Mouse (Mus musculus) intestine, postnatal 0 days (tissue): ENCODE measurements around the gene Hipk1. TPM values are rescaled to one million over a fixed set of nuclear protein-coding genes. Genes with fewer than 3 reads are reported as not detected.

Experiments used
- ATAC-seq: fragments of 200-750 bp; cut with Nextera tagmentation; 2 replicates; pipeline ENCODE4 v1.8.0; 2017; ENCODE audit warnings: mild to moderate bottlenecking, moderate TSS enrichment, moderate library complexity
- H3K27ac ChIP-seq: fragments of 300-500 bp; sonication (generic); 2 replicates; pipeline ENCODE4 v1.5.1; 2014; ENCODE audit warnings: mild to moderate bottlenecking, low read depth, low read length, moderate library complexity
- H3K27me3 ChIP-seq: fragments of 300-500 bp; sonication (generic); replicated peaks from 2 replicates; pipeline ENCODE4 v1.6.1; 2014; ENCODE audit warnings: low read length, mixed read lengths; ENCODE audit not compliant: control insufficient read depth, insufficient read depth
- H3K36me3 ChIP-seq: fragments of 300-500 bp; sonication (generic); 2 replicates; pipeline ENCODE4 v1.6.1; 2014; ENCODE audit warnings: mild to moderate bottlenecking, moderate library complexity; ENCODE audit not compliant: control insufficient read depth, insufficient read depth
- H3K4me1 ChIP-seq: fragments of 300-500 bp; sonication (generic); replicated peaks from 2 replicates; pipeline ENCODE4 v1.6.1; 2014; ENCODE audit warnings: antibody characterized with exemption, low read length, mixed read lengths; ENCODE audit not compliant: control insufficient read depth, insufficient read depth
- H3K4me2 ChIP-seq: fragments of 300-500 bp; sonication (generic); replicated peaks from 2 replicates; pipeline ENCODE4 v1.6.1; 2014; ENCODE audit warnings: low read depth, mild to moderate bottlenecking, moderate library complexity
- H3K4me3 ChIP-seq: fragments of 300-500 bp; sonication (generic); 2 replicates; pipeline ENCODE4 v1.5.1; 2014; ENCODE audit warnings: low read depth, low read length
- H3K9ac ChIP-seq: fragments of 300-500 bp; sonication (generic); 2 replicates; pipeline ENCODE4 v1.6.1; 2014; ENCODE audit warnings: mild to moderate bottlenecking, low read depth, low read length
- H3K9me3 ChIP-seq: fragments of 300-500 bp; sonication (generic); 2 replicates; pipeline ENCODE4 v1.6.1; 2016; ENCODE audit warnings: mixed run types; ENCODE audit not compliant: control insufficient read depth
- CTCF ChIP-seq: sonication (generic); IDR thresholded peaks from 2 replicates; pipeline ENCODE4 v1.5.1; 2016; ENCODE audit warnings: low read depth, mild to moderate bottlenecking, control low read depth, antibody characterized with exemption, moderate library complexity
- WGBS: fragments of 180-500 bp; shearing (Covaris S2); extraction: QIAGEN DNeasy Blood & Tissue Kit; methylation state at CpG from one replicate; pipeline ENCODE4 v1.1.7; 2014; 5-methylcytosine and 5-hydroxymethylcytosine counted together
- polyA plus RNA-seq: library from polyadenylated mRNA; unstranded; fragments of >200 nt; fragmentation: Nextera tagmentation; extraction: Ambion mirVana; gene quantifications from 2 replicates; pipeline ENCODE4 v1.2.1, GENCODE M21; 2015

The Hipk1 gene
- polyA plus RNA-seq, 1 experiment from 2014 or later, result 6.6 TPM

GRCm38 (mm10) chr3:103789891-103790345, 1.4 kb downstream of the Hipk1 start:
- no peak for ATAC-seq
- peaks cover 4% of the 10 kb centered on the region for H3K4me1 ChIP-seq
- H3K4me3 ChIP-seq, result peak overlapping the region; percentile 82
- no peak for TF ChIP-seq CTCF
- H3K36me3 ChIP-seq, result no peaks in the 10 kb centered on the region
- H3K27me3 ChIP-seq, result no peaks in the 10 kb centered on the region
- 2% methylated on average over 14 of the region's 14 CpGs for WGBS
- no peaks in the 10 kb centered on the region for H3K9me3 ChIP-seq
- peak overlapping the region; percentile 86 for H3K27ac ChIP-seq
- H3K4me2 ChIP-seq, result peak overlapping the region; percentile 76
- peak overlapping the region; percentile 87; the same call in 1 of the 2 replicates for H3K9ac ChIP-seq

DNA sequence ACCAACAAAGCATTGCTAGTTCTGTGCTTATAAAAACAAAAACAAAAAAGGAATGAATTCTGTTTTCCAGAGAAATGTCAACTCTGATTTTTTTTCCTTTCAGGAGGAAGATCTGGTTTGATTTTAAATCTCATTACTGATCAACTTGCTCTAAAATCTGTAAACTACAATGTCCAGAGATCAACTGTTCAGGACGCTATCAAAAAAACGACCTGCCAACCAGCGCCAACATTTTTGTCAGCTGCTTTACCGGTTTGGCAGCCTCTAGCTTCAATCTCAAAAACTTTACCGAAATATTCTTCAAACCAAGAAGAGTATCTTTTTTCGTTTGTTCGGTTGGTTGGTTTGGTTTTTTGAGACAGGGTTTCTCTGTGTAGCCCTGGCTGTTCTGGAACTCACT, 2.3 kb downstream of the Hipk1 start:
- ATAC-seq, result no peak
- no peaks in the 10 kb centered on the region for H3K27me3 ChIP-seq
- peak overlapping the region; percentile 76 for H3K4me2 ChIP-seq
- no peak overlapping the region for H3K9ac ChIP-seq
- H3K4me3 ChIP-seq, result no peak overlapping the region
- TF ChIP-seq CTCF, result no peak
- no peaks in the 10 kb centered on the region for H3K9me3 ChIP-seq
- peaks cover 4% of the 10 kb centered on the region for H3K4me1 ChIP-seq
- 71% methylated on average over 7 of the region's 7 CpGs for WGBS
- no peak overlapping the region for H3K27ac ChIP-seq
- no peaks in the 10 kb centered on the region for H3K36me3 ChIP-seq

DNA sequence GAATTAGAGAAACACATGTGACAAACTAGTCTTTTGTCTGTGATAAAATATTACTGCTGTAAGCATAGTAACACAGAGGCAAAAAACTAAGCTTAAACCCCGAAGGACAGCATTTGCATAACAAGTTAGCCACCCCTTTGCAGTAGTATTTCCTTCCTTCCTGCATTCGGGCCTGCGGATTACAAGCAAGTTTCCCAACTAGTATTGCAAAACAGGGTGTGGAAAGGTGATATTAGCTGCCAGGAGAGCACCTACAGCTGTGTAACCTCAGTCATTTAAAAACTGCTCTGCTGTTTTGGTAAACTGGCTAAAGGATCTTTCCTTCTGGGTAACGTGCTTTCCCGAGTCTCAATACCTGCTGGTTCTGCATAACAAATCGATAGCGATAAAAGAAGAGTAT, 4.1 kb downstream of the Hipk1 start:
- peak overlapping the region; percentile 57 for H3K27ac ChIP-seq

GRCm38 (mm10) chr3:103782844-103783609, 8.3 kb downstream of the Hipk1 start:
- peak; percentile 61; the same call in 1 of the 2 replicates for ATAC-seq
- TF ChIP-seq CTCF, result no peak
- Histone ChIP-seq H3K9me3 (no peaks in the 10 kb centered on the region), H3K9ac (no peak overlapping the region), H3K4me1 (no peaks in the 10 kb centered on the region), H3K27ac (no peak overlapping the region), H3K36me3 (0 out of 2 replicates have a peak, but pooled peaks cover 2% of the 10 kb centered on the region), H3K4me2 (no peak overlapping the region), H3K4me3 (no peak overlapping the region), H3K27me3 (no peaks in the 10 kb centered on the region)
- WGBS, result 56% methylated on average over 4 of the region's 4 CpGs

More for the DNA sequence above, 4.1 kb downstream of the Hipk1 start:
- no peak overlapping the region for H3K9ac ChIP-seq
- peak overlapping the region; percentile 17; the same call in 1 of the 2 replicates for H3K4me2 ChIP-seq
- H3K4me3 ChIP-seq, result no peak overlapping the region
- peaks cover 4% of the 10 kb centered on the region for H3K4me1 ChIP-seq
- H3K36me3 ChIP-seq, result no peaks in the 10 kb centered on the region
- ATAC-seq, result no peak
- TF ChIP-seq CTCF, result no peak
- H3K27me3 ChIP-seq, result no peaks in the 10 kb centered on the region
- H3K9me3 ChIP-seq, result no peaks in the 10 kb centered on the region
- 39% methylated on average over 7 of the region's 7 CpGs for WGBS

DNA sequence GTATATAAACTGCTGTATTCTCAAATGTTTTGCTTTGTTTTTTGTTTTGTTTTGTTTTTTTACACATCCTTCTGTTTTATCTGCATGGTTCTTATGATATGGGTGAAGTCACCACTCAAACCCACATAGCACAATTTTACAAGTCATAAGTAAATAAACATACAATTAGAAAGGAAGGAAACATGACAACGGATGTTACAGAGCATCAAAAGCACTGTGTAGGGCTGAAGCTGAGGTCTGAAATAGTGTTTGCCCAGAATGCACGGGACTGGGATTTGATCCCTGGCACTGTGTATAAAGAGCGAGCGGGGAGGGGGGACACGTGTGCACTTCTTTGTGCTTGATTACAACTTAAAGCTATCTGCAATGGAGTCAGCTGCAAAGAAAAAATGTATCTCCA, 10.6 kb downstream of the Hipk1 start:
- TF ChIP-seq CTCF, result no peak
- ATAC-seq, result no peak
- 74% methylated on average over 5 of the region's 5 CpGs for WGBS

GRCm38 (mm10) chr3:103780271-103780670, 11.1 kb downstream of the Hipk1 start:
- H3K36me3 ChIP-seq, result peaks cover 20% of the 10 kb centered on the region
- ATAC-seq, result no peak
- no peaks in the 10 kb centered on the region for H3K9me3 ChIP-seq
- TF ChIP-seq CTCF, result no peak
- no peak overlapping the region for H3K27ac ChIP-seq
- no peak overlapping the region for H3K4me3 ChIP-seq
- no peak overlapping the region for H3K4me2 ChIP-seq
- no peak overlapping the region for H3K9ac ChIP-seq
- 91% methylated on average over 3 of the region's 3 CpGs for WGBS
- no peaks in the 10 kb centered on the region for H3K27me3 ChIP-seq
- no peaks in the 10 kb centered on the region for H3K4me1 ChIP-seq

More for the DNA sequence above, 10.6 kb downstream of the Hipk1 start:
- H3K36me3 ChIP-seq, result peaks cover 15% of the 10 kb centered on the region
- H3K27me3 ChIP-seq, result no peaks in the 10 kb centered on the region
- no peak overlapping the region for H3K4me2 ChIP-seq
- H3K4me3 ChIP-seq, result no peak overlapping the region
- H3K4me1 ChIP-seq, result no peaks in the 10 kb centered on the region
- H3K9me3 ChIP-seq, result no peaks in the 10 kb centered on the region
- H3K9ac ChIP-seq, result no peak overlapping the region
- H3K27ac ChIP-seq, result no peak overlapping the region
